Mouse (Mus musculus): ENCODE measurements at regions not wholly inside any gene's neighbourhood (a gene's known extent, or its start where the extent isn't known, plus 50 kb on each side); places are given as distances from the start of the nearest gene placed in this dataset.

DNA sequence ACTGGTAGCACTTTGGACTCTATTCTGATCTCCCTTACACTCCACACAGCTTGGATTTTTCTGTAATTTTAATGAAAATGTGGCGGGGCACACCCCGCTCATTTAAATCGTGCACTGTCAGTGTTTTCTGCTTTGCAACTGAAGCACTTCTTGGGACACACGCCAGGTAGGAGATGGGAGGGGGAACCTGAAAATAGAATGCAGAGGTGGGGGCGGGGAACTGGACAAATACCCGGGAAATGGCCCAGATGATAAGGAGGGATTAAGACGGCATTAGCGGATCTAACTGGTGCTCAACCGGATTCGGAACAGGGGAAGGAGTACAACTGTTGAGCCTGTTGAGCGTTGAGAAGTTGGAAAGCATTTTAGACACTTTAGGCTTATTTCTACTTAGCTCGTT is 125.5 kb upstream of the Adgrl2 start:
- no peaks in the 10 kb centered on the region for H3K4me1 ChIP-seq (ENCODE audit: control insufficient read depth, insufficient read depth, low read depth, low read length)
- H3K27ac ChIP-seq (ENCODE audit: low read depth, low read length): no peak overlapping the region
- H3K27me3 ChIP-seq (replicated peaks; ENCODE audit: control insufficient read depth, insufficient read depth, low read length): no peaks in the 10 kb centered on the region
- H3K4me3 ChIP-seq (ENCODE audit: low read length): no peak overlapping the region
- H3K9me3 ChIP-seq (ENCODE audit: control insufficient read depth, low read length): no peaks in the 10 kb centered on the region
- no peak overlapping the region for H3K9ac ChIP-seq (ENCODE audit: low read depth, low read length)
- no peak overlapping the region for H3K4me2 ChIP-seq (ENCODE audit: low read length)
- no peak for ATAC-seq
- 85% methylated on average over 12 of the region's 12 CpGs for WGBS
- no peaks in the 10 kb centered on the region for H3K36me3 ChIP-seq (ENCODE audit: control insufficient read depth, insufficient read depth, low read length)

DNA sequence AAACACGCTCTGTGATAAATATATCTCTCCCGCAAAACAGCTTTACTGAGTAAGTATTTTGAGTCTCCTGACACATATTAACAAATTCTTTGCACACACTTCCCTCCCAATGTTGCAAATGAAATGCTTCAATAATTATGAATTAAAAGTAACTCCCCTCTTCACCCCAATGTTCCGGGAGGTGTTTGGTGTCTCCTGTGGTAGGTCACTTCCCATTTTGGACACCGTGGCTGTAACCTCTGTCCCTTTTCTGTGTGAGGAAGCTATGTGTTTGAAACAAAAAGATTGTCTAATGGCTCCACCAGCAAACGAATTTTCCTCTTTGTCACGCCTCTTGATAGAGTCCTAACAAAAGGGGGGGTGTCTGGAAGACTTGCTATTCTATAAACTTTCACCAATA is 122.5 kb upstream of the Adgrl2 start:
- no peak overlapping the region for H3K4me2 ChIP-seq (ENCODE audit: low read length)
- H3K36me3 ChIP-seq (ENCODE audit: control insufficient read depth, insufficient read depth, low read length): no peaks in the 10 kb centered on the region
- H3K9me3 ChIP-seq (ENCODE audit: control insufficient read depth, low read length): no peaks in the 10 kb centered on the region
- no peaks in the 10 kb centered on the region for H3K27me3 ChIP-seq (replicated peaks; ENCODE audit: control insufficient read depth, insufficient read depth, low read length)
- WGBS: 79% methylated on average over 6 of the region's 6 CpGs
- no peaks in the 10 kb centered on the region for H3K4me1 ChIP-seq (ENCODE audit: control insufficient read depth, insufficient read depth, low read depth, low read length)
- no peak overlapping the region for H3K27ac ChIP-seq (ENCODE audit: low read depth, low read length)
- no peak overlapping the region for H3K4me3 ChIP-seq (ENCODE audit: low read length)
- ATAC-seq: no peak
- H3K9ac ChIP-seq (ENCODE audit: low read depth, low read length): no peak overlapping the region

DNA sequence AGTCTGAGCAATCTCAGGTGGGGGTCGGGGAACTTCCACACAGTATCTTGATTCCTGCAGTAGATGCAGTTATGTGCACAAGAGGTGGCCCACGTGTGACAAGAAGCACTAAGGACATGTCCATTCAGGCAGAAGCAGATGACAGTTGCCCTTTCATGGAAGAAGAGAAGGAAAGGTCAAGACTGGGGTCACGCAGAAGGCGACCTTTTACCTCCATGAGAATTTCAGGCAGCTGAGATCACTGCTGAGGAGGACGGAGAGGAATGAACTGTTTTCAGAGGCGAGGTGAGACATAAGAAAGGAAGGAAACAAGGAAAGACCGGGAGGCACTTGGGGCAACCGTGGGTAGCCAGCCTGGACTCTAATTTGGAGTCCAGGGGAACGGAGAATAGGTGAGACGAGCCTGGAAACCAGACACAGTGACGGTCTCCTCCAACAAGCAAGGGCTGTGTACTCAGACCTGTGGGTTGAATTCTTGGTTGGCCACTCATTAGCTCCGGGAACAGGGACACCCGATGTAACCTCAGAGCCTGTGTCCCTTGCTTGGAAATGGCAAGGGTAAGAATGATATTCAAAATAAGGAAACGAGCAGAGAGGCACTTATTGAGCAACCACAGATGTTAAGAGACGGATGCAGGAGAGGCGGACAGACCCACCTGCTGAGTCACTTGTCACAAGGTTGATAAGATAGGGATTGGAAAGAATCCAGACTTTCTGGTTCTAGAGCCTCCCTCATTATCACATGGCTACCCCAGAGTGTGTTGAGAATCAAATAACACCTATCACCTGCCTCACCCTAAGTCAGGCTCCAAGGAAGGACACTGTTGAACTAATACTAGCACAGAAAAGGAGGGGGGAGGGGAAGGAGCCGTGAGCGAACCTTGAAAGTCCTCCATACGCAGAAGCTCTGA is 121.4 kb upstream of the Adgrl2 start:
- H3K27me3 ChIP-seq (replicated peaks; ENCODE audit: control insufficient read depth, insufficient read depth, low read length): no peaks in the 10 kb centered on the region
- H3K9ac ChIP-seq (ENCODE audit: low read depth, low read length): no peak overlapping the region
- ATAC-seq: no peak
- no peaks in the 10 kb centered on the region for H3K4me1 ChIP-seq (ENCODE audit: control insufficient read depth, insufficient read depth, low read depth, low read length)
- no peak overlapping the region for H3K4me3 ChIP-seq (ENCODE audit: low read length)
- 63% methylated on average over 19 of the region's 19 CpGs for WGBS
- H3K4me2 ChIP-seq (ENCODE audit: low read length): no peak overlapping the region
- no peaks in the 10 kb centered on the region for H3K36me3 ChIP-seq (ENCODE audit: control insufficient read depth, insufficient read depth, low read length)
- no peaks in the 10 kb centered on the region for H3K9me3 ChIP-seq (ENCODE audit: control insufficient read depth, low read length)
- no peak overlapping the region for H3K27ac ChIP-seq (ENCODE audit: low read depth, low read length)

GRCm38 (mm10) chr3:149110831-149111230 is 120.5 kb upstream of the Adgrl2 start:
- ATAC-seq: no peak
- 64% methylated on average over 9 of the region's 9 CpGs for WGBS

GRCm38 (mm10) chr3:149105709-149106450 is 115.5 kb upstream of the Adgrl2 start:
- no peak overlapping the region for H3K9ac ChIP-seq (ENCODE audit: low read depth, low read length)
- no peaks in the 10 kb centered on the region for H3K9me3 ChIP-seq (ENCODE audit: control insufficient read depth, low read length)
- H3K27ac ChIP-seq (ENCODE audit: low read depth, low read length): no peak overlapping the region
- ATAC-seq: no peak
- H3K4me1 ChIP-seq (ENCODE audit: control insufficient read depth, insufficient read depth, low read depth, low read length): no peaks in the 10 kb centered on the region; the same call in 1 of the 2 replicates
- H3K4me2 ChIP-seq (ENCODE audit: low read length): no peak overlapping the region
- no peak overlapping the region for H3K4me3 ChIP-seq (ENCODE audit: low read length)
- H3K27me3 ChIP-seq (replicated peaks; ENCODE audit: control insufficient read depth, insufficient read depth, low read length): no peaks in the 10 kb centered on the region
- H3K36me3 ChIP-seq (ENCODE audit: control insufficient read depth, insufficient read depth, low read length): no peaks in the 10 kb centered on the region
- 84% methylated on average over 13 of the region's 13 CpGs for WGBS

More at GRCm38 (mm10) chr3:149110831-149111230, 120.5 kb upstream of the Adgrl2 start:
- no peak overlapping the region for H3K4me3 ChIP-seq (ENCODE audit: low read length)
- H3K27me3 ChIP-seq (replicated peaks; ENCODE audit: control insufficient read depth, insufficient read depth, low read length): no peaks in the 10 kb centered on the region
- no peak overlapping the region for H3K27ac ChIP-seq (ENCODE audit: low read depth, low read length)
- H3K4me2 ChIP-seq (ENCODE audit: low read length): no peak overlapping the region
- H3K9ac ChIP-seq (ENCODE audit: low read depth, low read length): no peak overlapping the region
- H3K9me3 ChIP-seq (ENCODE audit: control insufficient read depth, low read length): no peaks in the 10 kb centered on the region
- H3K4me1 ChIP-seq (ENCODE audit: control insufficient read depth, insufficient read depth, low read depth, low read length): no peaks in the 10 kb centered on the region
- H3K36me3 ChIP-seq (ENCODE audit: control insufficient read depth, insufficient read depth, low read length): no peaks in the 10 kb centered on the region

GRCm38 (mm10) chr3:149105181-149105580 is 114.8 kb upstream of the Adgrl2 start:
- H3K4me3 ChIP-seq (ENCODE audit: low read length): no peak overlapping the region
- H3K27me3 ChIP-seq (replicated peaks; ENCODE audit: control insufficient read depth, insufficient read depth, low read length): no peaks in the 10 kb centered on the region
- no peak overlapping the region for H3K27ac ChIP-seq (ENCODE audit: low read depth, low read length)
- H3K9ac ChIP-seq (ENCODE audit: low read depth, low read length): no peak overlapping the region
- ATAC-seq: no peak
- H3K4me2 ChIP-seq (ENCODE audit: low read length): no peak overlapping the region
- 93% methylated on average over 4 of the region's 4 CpGs for WGBS
- H3K9me3 ChIP-seq (ENCODE audit: control insufficient read depth, low read length): no peaks in the 10 kb centered on the region
- no peaks in the 10 kb centered on the region for H3K36me3 ChIP-seq (ENCODE audit: control insufficient read depth, insufficient read depth, low read length)
- H3K4me1 ChIP-seq (ENCODE audit: control insufficient read depth, insufficient read depth, low read depth, low read length): no peaks in the 10 kb centered on the region; the same call in 1 of the 2 replicates

GRCm38 (mm10) chr3:149104080-149104479 is 113.7 kb upstream of the Adgrl2 start:
- H3K36me3 ChIP-seq (ENCODE audit: control insufficient read depth, insufficient read depth, low read length): no peaks in the 10 kb centered on the region
- no peak overlapping the region for H3K4me3 ChIP-seq (ENCODE audit: low read length)
- WGBS: 82% methylated on average over 6 of the region's 6 CpGs
- H3K9me3 ChIP-seq (ENCODE audit: control insufficient read depth, low read length): no peaks in the 10 kb centered on the region
- no peak overlapping the region for H3K4me2 ChIP-seq (ENCODE audit: low read length)
- no peak overlapping the region for H3K27ac ChIP-seq (ENCODE audit: low read depth, low read length)
- ATAC-seq: no peak
- H3K27me3 ChIP-seq (replicated peaks; ENCODE audit: control insufficient read depth, insufficient read depth, low read length): no peaks in the 10 kb centered on the region
- no peaks in the 10 kb centered on the region; the same call in 1 of the 2 replicates for H3K4me1 ChIP-seq (ENCODE audit: control insufficient read depth, insufficient read depth, low read depth, low read length)
- no peak overlapping the region for H3K9ac ChIP-seq (ENCODE audit: low read depth, low read length)

DNA sequence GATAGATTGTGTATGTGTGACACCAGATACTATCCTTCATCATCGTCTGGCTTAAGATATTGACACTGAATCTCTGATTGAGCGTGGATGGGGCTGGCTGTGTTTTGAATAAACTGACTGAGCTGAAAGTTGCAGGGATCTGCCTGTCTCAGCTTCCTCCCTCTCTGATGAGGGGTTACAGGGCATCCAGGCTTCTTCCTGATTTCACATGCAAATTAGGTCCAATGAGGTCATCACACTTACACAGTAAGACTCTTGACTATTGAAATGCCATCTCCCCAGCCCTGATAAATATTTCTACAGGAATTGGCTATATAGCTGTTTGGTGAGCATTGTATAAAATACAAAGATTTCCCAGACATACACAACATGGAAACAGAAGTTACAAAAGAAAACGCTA is 113.1 kb upstream of the Adgrl2 start:
- H3K4me3 ChIP-seq (ENCODE audit: low read length): no peak overlapping the region
- no peak overlapping the region for H3K27ac ChIP-seq (ENCODE audit: low read depth, low read length)
- ATAC-seq: no peak
- H3K9me3 ChIP-seq (ENCODE audit: control insufficient read depth, low read length): no peaks in the 10 kb centered on the region
- 91% methylated on average over 3 of the region's 3 CpGs for WGBS
- H3K9ac ChIP-seq (ENCODE audit: low read depth, low read length): no peak overlapping the region
- H3K27me3 ChIP-seq (replicated peaks; ENCODE audit: control insufficient read depth, insufficient read depth, low read length): no peaks in the 10 kb centered on the region
- no peak overlapping the region for H3K4me2 ChIP-seq (ENCODE audit: low read length)
- H3K4me1 ChIP-seq (ENCODE audit: control insufficient read depth, insufficient read depth, low read depth, low read length): no peaks in the 10 kb centered on the region; the same call in 1 of the 2 replicates
- H3K36me3 ChIP-seq (ENCODE audit: control insufficient read depth, insufficient read depth, low read length): no peaks in the 10 kb centered on the region

DNA sequence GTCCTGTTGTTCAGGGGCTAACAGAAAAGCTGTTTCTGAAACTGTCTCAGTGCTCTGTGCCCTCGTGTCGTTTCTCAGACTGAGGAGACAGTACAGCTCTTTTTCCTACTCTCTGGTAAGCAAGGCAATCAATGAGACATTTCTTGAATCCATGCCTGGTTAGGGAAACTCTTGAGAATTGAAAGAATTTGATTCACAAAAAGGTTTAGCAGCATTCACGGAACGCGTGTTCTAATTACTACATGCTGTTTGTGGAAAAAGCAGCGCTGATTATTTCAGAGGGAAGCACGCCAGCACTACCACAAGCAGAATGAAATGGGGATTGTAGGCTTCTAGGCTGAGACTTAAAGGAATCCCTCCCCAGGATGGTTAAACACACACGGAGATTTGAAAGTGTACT is 112.5 kb upstream of the Adgrl2 start:
- H3K4me2 ChIP-seq (ENCODE audit: low read length): peak overlapping the region; percentile 23; the same call in 1 of the 2 replicates
- H3K4me1 ChIP-seq (ENCODE audit: control insufficient read depth, insufficient read depth, low read depth, low read length): no peaks in the 10 kb centered on the region; the same call in 1 of the 2 replicates
- H3K9me3 ChIP-seq (ENCODE audit: control insufficient read depth, low read length): no peaks in the 10 kb centered on the region
- H3K36me3 ChIP-seq (ENCODE audit: control insufficient read depth, insufficient read depth, low read length): no peaks in the 10 kb centered on the region
- 38% methylated on average over 8 of the region's 8 CpGs for WGBS
- H3K4me3 ChIP-seq (ENCODE audit: low read length): no peak overlapping the region
- H3K9ac ChIP-seq (ENCODE audit: low read depth, low read length): no peak overlapping the region
- H3K27me3 ChIP-seq (replicated peaks; ENCODE audit: control insufficient read depth, insufficient read depth, low read length): no peaks in the 10 kb centered on the region
- no peak overlapping the region for H3K27ac ChIP-seq (ENCODE audit: low read depth, low read length)
- ATAC-seq: peak; percentile 45
